Mouse (Mus musculus) frontal cortex, postnatal 14 days (tissue): ENCODE data around the gene Ovgp1.
"Not testable (repeated sequence)": the region's sequence is repeated elsewhere in the genome, so short reads cannot be mapped to it uniquely, and the experiment has no call there.

Source experiments
- DNase-seq, 2 experiments: peaks; one replicate each; pipeline ENCODE4 v3.0.0; 2022; ENCODE audit warnings: low spot score in 2 of 2

Ovgp1 gene

DNA sequence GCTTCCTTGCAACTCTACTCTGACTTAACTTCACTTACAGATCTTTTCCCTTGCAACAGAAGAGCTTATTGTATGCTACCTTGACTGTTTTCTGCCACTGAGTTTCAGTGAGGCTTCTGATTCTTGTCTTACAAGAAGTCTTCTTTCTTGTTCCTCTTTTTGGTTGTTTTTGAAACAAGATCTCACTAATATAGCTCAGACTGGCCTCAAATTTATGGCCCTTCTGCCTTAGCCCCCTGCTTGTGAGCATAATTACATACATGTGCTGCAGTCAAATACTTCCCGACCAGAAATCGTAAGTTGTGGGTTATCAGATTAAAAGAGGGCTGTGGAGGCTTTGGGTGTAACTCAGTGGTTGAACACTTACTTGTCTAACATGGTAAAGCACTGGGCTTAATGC, 21.2 kb downstream of the Ovgp1 start:
- no peak for DNase-seq

DNA sequence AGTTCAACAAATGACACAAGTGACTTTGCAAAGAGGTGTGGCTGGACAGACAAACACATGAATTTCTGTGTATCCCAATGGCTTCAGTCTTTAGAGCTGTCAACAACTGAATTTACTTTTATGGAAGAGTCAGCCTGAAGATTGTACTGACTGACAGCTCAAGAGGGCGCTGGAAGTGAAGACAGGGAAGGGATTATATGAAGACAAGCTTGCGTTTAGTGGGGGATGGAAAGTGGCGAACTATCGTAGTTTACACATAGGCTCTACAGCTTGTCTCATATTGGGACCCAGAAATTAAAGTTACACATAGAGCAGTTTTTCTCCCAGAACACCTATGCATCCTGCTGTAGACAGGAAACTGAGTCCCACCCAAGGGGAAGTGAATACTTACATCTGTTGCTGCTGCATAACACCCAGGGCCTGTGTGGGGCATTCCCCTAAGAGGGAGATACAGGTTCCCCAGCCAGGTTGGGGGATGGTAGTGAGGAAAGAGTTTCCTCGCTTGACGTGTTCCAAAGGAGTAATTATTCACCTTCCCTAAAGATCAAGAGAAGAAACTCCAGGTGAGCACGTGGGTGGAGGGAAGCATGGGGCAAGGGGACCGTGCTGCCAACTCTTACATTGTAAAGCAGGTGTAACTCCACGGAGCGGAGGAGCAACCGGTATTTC, 27.3 kb downstream of the Ovgp1 start:
- no peak for DNase-seq

DNA sequence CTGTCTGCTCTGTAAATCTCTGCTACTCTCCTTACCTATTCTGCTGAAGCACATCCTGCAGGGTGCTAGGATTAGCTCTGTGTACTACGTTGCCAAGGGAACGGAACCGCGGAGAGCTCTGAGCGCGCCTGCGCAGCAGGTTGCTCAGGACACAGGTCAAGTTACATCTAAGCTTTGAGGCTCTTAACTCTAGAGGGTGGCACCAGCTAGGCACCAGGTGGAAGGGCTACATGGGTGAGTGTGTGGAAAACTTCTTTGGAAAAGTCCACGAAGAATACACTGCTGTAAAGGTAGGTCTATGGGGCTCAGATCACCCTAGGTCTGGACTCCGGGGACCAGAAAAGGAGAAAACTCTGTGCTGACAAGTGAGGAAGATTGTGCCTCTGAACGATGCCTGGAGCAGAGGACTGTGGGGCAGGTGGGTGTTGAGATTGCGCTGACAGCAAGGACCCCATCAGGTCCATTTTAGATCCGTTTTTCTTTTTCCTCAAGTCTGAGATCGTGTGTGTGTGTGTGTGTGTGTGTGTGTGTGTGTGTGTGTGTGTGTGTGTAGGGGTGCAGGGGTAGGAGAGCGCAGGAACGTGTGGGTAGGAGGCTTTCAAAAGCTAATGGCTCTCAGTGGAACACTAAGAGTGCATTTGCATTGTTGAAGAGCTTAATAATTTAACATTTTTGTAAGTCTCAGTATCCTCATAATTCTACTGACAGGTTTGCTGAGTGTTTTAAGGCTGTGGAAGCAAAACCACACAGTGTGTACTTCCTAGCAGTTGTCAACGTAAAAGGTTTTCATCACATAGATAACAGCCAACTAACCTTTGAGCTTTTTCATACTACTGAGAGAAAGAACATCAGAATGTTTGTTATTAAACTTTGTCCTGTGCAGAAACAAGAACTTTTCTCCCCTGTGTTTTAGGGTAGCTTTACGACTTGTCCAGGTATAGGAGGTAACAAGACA, 28.2 kb downstream of the Ovgp1 start:
- DNase-seq = peak; percentile 10 to 28

DNA sequence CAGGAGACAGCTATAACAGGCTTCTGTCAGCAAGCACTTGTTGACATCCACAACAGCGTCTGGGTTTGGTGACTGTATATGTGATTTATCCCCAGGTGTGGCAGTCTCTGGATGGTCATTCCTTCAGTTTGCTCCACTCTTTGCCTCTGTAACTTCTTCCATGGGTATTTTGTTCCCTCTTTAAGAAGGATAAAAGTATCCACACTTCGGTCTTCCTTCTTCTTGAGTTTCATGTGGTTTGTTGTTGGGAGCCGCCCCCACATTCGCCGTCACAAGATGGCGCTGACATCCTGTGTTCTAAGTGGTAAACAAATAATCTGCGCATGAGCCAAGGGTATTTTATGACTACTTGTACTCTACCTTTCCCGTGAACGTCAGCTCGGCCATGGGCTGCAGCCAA, 29.8 kb downstream of the Ovgp1 start:
- DNase-seq = not testable (repeated sequence)

- no peak for DNase-seq
Observed at GRCm38 (mm10) chr3:106014546-106014945, 41.0 kb downstream of the Ovgp1 start, which contains the start of gene Pifo. Gene Pifo (minus strand): TSS chr3:106014646.

DNA sequence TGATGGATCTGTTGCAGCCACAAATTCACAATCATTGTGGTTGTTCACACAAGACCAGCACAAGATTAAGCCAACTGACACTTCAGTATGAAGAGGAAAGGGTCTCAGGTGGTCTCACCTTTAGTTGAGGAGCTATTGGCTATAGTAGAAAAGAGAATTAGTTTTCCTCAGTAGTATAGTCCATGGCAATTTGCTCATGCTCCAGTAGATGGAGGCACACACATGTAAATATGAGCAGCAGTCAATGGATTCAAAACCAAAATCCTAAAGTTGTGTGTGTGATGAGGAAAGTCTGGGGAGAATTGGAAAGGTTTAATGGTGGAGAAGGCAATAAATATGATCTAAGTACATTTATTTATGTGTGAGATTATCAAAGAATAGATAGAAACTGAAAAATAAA, 48.3 kb downstream of the Ovgp1 start:
- DNase-seq = no peak

- DNase-seq = no peak
Observed at GRCm38 (mm10) chr3:106024135-106024534, 50.6 kb downstream of the Ovgp1 start.

DNA sequence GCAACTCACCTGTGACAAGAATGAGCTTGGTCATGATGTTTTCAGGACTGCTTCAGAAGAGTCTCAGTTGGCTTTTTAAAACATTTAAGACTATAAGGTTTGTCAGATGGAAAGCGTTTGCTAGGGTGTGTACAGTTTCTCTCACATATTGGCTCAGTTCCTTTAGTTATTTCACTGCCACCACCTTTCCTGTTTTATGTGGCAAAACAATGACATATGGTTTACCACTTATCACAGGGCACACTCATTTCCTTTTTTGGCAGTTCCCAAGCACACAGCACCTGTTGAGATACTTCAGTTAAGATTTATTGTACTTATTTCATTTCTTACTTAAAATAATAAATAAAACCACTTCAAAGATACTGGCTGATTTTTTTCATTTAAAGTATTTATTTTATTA, 59.3 kb downstream of the Ovgp1 start, which contains the start of gene Chil5:
Gene Chil5, minus strand, starts transcription at position 34 of the 400 bp plus-strand sequence.
- no peak for DNase-seq
